Mouse (Mus musculus): Measurements from ENCODE around the gene Rps19bp1. TPM values are rescaled to one million over a fixed set of nuclear protein-coding genes. Genes with fewer than 3 reads are reported as not detected.
A peak's percentile ranks its signal among the peaks of the same experiment; 100 is the strongest.

Gene Rps19bp1
- polyA plus RNA-seq, 1 experiment from 2014 or later = 73.2 TPM

DNA sequence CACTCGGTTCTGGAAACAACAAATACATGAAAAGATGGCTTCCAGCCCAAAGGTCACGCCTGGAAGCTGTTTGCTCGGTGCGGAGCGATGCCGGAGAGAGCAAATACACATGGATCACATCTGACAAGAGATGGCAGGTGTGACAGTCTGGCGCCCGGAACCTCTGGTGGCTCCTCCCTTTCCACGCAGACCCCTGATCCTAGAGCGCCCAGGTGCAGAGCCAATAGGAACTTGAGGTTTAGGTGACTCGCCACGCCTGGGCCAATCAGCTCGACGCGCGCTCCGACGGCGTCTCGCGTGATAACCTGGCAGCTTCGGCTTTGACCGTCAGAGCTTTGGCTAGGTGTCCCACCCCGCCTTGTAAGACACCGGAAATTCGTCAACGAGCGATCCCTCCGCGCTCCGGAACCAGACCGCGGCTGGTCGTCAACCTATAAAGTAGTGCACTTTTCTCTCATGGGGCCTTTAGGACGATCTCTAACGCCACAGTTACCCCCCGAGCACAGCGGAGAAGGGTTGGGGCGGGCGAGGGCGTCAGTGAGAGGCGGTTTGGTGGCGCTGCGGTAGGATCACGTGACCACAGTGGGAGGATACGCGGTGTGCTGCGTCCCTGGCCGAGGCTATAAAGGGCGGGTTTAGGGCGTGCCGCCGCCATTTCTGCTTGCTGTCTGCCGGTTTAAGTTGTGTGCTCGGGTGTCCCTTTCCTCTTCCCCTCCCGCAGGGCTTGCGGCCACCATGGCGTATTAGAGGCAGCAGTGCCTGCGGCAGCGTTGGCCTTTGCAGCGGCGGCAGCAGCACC lies 9.1 kb downstream of the Rps19bp1 start, which contains the start of gene Atf4:
TSS of gene Atf4 (plus strand) at position 338 of the 799 bp plus-strand sequence.
- under 1% methylated on average over 62 of the region's 62 CpGs for WGBS
- Histone ChIP-seq H3K9me3 (no peaks in the 10 kb centered on the region), H3K4me1 (peaks cover 54% of the 10 kb centered on the region), H3K27me3 (replicated peaks; ENCODE audit: low read depth, poor library complexity, severe bottlenecking) (no peaks in the 10 kb centered on the region), H3K4me3 (peak within 1 kb of the TSS; percentile 100), H3K27ac (replicated peaks) (peak within 1 kb of the TSS; percentile 100), H3K36me3 (replicated peaks) (peaks cover 73% of the 10 kb centered on the region)
- peak; percentile 98 for DNase-seq (ENCODE audit: low spot score)

DNA sequence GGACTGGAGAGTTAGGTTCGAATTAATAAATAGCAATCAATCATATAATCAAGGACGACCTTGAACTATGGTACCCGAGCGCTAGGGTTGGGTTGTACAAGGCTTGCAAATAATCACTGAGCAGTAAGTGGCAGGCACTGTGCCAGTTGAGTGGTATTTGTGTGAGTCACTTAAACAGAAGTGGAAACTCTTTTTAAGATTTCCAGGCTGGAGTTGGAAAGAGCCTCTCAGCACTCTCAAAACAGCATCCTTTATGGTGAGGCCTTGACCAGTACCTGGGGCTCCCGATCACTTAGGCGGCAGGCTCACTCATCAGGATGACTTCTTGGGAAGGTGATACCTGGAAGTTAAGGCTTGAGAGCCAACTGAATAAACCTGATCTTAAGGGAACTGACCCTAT lies 9.9 kb downstream of the Rps19bp1 start:
- no peaks in the 10 kb centered on the region for H3K9me3 ChIP-seq
- H3K36me3 ChIP-seq (replicated peaks) = peaks cover 73% of the 10 kb centered on the region
- H3K4me1 ChIP-seq = peaks cover 48% of the 10 kb centered on the region
- WGBS = 57% methylated on average over 6 of the region's 6 CpGs
- DNase-seq (ENCODE audit: low spot score) = no peak
- no peaks in the 10 kb centered on the region for H3K27me3 ChIP-seq (replicated peaks; ENCODE audit: low read depth, poor library complexity, severe bottlenecking)
- H3K27ac ChIP-seq (replicated peaks) = peak overlapping the region; percentile 100
- H3K4me3 ChIP-seq = peak overlapping the region; percentile 100

DNA sequence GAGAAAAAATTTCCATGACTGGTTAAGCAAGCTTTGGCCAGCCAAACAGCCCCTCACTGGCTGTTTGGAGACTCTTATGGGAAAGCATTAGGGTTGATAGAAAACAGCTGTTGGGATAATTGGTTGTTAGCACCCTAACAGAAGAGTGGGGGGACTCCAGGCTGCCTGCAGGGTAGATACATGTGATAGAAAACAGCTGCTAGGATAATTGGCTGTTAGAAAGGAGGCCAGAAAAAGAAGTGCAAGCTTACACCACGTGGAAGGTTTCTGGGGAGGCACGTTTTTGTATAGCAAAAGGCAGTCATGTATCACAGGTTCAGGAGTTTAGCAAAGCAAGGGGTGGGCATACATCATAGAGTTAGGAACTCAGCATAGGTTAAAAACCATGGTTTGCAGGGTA lies 10.6 kb downstream of the Rps19bp1 start:
- Histone ChIP-seq H3K36me3 (replicated peaks) (peaks cover 73% of the 10 kb centered on the region), H3K9me3 (no peaks in the 10 kb centered on the region), H3K4me3 (0 out of 2 replicates have a peak overlapping the region, but pooled peaks have one; percentile 100), H3K27ac (replicated peaks) (peak overlapping the region; percentile 100), H3K27me3 (replicated peaks; ENCODE audit: low read depth, poor library complexity, severe bottlenecking) (no peaks in the 10 kb centered on the region), H3K4me1 (peaks cover 45% of the 10 kb centered on the region)
- 26% methylated on average over 2 of the region's 2 CpGs for WGBS
- DNase-seq (ENCODE audit: low spot score) = peak; percentile 40

DNA sequence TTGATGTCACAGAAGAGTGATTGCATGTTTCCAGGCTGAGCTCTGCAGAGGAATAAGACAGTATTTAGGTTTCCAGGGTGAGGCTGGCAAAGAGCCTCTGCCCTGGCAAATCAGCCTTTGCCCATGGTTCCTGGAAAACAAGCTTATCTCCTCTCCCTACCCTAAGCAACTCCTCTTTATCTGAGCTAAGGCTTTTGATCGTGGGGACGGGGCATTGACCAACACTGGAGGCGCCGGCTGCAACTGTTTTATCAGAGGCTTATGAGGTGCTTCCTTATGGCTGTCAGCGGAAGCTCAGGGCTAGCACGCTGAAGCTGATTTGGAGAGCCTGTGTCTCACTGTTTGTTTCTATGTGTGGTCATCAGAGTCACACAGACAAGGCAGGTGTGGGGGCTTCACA lies 13.5 kb downstream of the Rps19bp1 start:
- no peak for DNase-seq (ENCODE audit: low spot score)
- no peaks in the 10 kb centered on the region for H3K27me3 ChIP-seq (replicated peaks; ENCODE audit: low read depth, poor library complexity, severe bottlenecking)
- peaks cover 74% of the 10 kb centered on the region for H3K36me3 ChIP-seq (replicated peaks)
- H3K27ac ChIP-seq (replicated peaks) = no peak overlapping the region
- H3K9me3 ChIP-seq = no peaks in the 10 kb centered on the region
- no peak overlapping the region for H3K4me3 ChIP-seq
- WGBS = 93% methylated on average over 6 of the region's 6 CpGs
- H3K4me1 ChIP-seq = peaks cover 22% of the 10 kb centered on the region

DNA sequence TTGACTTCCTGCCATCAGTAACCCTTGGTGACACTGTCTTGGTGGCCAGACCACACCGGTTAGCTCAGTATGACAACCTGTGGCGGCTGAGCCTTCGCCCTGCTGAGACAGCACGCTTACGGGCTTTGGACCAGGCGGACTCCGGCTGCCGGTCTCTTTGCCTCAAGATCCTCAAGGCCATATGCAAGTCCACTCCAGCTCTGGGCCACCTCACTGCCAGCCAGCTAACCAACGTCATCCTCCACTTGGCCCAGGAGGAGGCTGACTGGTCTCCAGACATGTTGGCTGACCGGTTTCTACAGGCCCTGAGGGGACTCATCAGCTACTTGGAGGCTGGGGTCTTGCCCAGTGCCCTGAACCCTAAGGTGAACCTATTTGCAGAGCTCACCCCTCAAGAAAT lies 14.4 kb downstream of the Rps19bp1 start:
- Histone ChIP-seq H3K36me3 (replicated peaks) (peaks cover 80% of the 10 kb centered on the region), H3K27me3 (replicated peaks; ENCODE audit: low read depth, poor library complexity, severe bottlenecking) (no peaks in the 10 kb centered on the region), H3K9me3 (no peaks in the 10 kb centered on the region), H3K4me3 (no peak overlapping the region), H3K4me1 (peaks cover 22% of the 10 kb centered on the region), H3K27ac (replicated peaks) (no peak overlapping the region)
- DNase-seq (ENCODE audit: low spot score) = no peak
- WGBS = 94% methylated on average over 10 of the region's 10 CpGs

DNA sequence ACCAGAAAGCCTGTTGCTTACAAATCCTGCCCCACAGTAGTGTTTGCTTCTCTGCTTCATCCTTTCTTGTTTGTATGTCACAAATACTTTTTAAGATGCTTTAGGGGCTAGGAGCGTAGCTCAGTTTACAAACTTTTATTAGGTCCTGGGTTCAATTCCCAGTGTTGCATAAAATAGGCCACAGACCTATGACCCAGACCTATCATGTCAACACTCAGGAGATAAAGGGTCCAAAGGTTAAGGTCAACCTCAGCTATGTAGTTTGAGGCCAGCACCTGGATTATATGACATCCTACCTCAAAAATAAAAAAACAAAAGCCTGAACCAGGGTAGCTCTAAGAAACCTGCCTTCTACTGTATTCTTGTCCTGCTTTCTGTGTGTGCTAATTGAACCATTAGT lies 15.5 kb downstream of the Rps19bp1 start:
- Histone ChIP-seq H3K4me3 (no peak overlapping the region), H3K4me1 (peaks cover 11% of the 10 kb centered on the region), H3K36me3 (replicated peaks) (peaks cover 91% of the 10 kb centered on the region), H3K27ac (replicated peaks) (no peak overlapping the region), H3K9me3 (no peaks in the 10 kb centered on the region), H3K27me3 (replicated peaks; ENCODE audit: low read depth, poor library complexity, severe bottlenecking) (no peaks in the 10 kb centered on the region)
- whole genome bisulfite sequencing = 96% methylated on average over 1 of the region's 1 CpGs
- DNase-seq (ENCODE audit: low spot score) = no peak

DNA sequence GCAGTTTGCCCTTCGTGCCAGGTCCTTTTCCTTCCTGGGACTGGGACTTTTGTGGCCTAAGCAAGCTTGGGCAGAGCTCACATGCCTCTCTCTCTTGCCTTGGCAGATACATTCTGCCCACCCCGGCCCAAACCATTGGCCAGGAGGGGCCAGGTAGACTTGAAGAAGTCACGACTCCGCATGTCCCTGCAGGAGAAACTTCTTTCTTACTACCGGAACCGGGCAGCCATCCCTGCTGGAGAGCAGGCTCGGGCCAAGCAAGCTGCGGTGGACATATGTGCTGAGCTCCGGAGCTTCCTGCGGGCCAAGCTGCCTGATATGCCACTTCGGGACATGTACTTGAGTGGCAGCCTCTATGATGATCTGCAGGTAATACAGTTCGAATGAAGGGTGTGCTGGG lies 16.0 kb downstream of the Rps19bp1 start:
- WGBS = 96% methylated on average over 12 of the region's 12 CpGs
- Histone ChIP-seq H3K27me3 (replicated peaks; ENCODE audit: low read depth, poor library complexity, severe bottlenecking) (no peaks in the 10 kb centered on the region), H3K36me3 (replicated peaks) (peaks cover 95% of the 10 kb centered on the region), H3K4me1 (peaks cover 6% of the 10 kb centered on the region), H3K9me3 (no peaks in the 10 kb centered on the region), H3K27ac (replicated peaks) (no peak overlapping the region), H3K4me3 (no peak overlapping the region)
- DNase-seq (ENCODE audit: low spot score) = no peak

DNA sequence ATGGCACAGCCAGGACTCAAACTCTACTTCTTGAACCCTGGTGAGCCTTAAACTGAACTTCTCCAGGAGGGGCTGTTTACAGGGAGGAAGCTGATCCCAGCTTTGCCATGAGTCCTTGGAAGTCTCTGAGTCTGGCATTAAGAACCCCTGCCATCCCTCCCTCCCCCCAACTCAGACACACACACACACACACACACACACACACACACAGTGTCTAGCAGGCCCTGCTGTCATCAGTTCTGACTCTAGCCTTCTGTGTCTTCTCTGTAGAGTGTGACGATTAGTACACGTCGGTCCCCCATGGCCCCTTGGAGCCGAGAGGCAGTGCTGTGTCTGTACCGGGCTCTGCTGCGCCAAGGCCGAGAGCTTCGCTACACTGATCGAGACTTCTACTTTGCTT lies 28.6 kb downstream of the Rps19bp1 start, which contains the start of gene AC140267.1:
TSS of gene AC140267.1 (plus strand) at position 301 of the 400 bp plus-strand sequence.
- no peak for DNase-seq (ENCODE audit: low spot score)
- Histone ChIP-seq H3K36me3 (replicated peaks) (peaks cover 48% of the 10 kb centered on the region), H3K4me1 (peaks cover 25% of the 10 kb centered on the region), H3K27ac (replicated peaks) (peak within 1 kb of the TSS; percentile 95), H3K27me3 (replicated peaks; ENCODE audit: low read depth, poor library complexity, severe bottlenecking) (no peaks in the 10 kb centered on the region), H3K4me3 (peak within 1 kb of the TSS; percentile 83), H3K9me3 (no peaks in the 10 kb centered on the region)
- WGBS = 94% methylated on average over 9 of the region's 9 CpGs

DNA sequence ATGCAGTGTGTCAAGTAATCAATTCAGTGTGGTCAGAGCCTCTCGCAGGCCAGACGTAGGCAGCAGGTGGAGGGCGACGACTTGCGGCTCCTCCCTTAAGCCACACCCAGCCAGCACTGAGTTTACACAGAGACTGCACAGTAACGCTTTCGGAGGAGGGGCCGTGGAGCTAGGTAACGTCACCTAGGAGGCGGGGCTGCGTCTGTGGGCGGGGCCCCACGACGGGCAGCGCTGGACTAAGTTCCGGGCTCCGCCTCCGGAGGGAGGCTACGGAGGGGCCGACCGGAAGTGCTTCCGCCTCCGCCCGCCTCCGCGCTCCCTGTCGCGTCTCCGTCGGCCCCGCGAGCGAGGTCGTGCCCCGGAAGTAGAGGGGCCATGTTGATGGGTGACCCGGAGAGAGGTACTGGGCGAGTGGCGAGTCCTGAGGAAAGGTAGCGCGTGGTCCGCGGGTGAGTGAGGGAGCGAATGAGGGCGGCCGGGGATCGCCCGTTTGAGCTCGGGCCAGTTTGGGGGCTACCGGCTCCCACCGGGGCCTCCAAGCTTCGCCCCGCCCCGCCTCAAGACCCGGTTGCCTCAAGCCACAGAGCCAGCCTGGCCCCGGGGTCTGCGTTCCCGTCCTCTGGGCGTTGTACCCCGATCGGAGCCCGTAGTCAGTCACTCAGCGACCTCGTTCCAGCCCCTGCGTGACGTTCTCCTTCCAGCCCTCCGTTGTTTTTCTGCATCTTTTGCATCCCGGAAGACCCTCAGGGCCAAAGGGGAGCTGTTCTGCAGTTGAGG lies 30.2 kb downstream of the Rps19bp1 start, which contains the start of gene Mief1:
TSS of gene Mief1 (plus strand) at position 286 of the 777 bp plus-strand sequence.
- Histone ChIP-seq H3K36me3 (replicated peaks) (peaks cover 37% of the 10 kb centered on the region), H3K9me3 (no peaks in the 10 kb centered on the region), H3K4me1 (peaks cover 25% of the 10 kb centered on the region), H3K27ac (replicated peaks) (peak within 1 kb of the TSS; percentile 95), H3K4me3 (peak within 1 kb of the TSS; percentile 83), H3K27me3 (replicated peaks; ENCODE audit: low read depth, poor library complexity, severe bottlenecking) (no peaks in the 10 kb centered on the region)
- DNase-seq (ENCODE audit: low spot score) = peak; percentile 98
- under 1% methylated on average over 67 of the region's 67 CpGs for WGBS

DNA sequence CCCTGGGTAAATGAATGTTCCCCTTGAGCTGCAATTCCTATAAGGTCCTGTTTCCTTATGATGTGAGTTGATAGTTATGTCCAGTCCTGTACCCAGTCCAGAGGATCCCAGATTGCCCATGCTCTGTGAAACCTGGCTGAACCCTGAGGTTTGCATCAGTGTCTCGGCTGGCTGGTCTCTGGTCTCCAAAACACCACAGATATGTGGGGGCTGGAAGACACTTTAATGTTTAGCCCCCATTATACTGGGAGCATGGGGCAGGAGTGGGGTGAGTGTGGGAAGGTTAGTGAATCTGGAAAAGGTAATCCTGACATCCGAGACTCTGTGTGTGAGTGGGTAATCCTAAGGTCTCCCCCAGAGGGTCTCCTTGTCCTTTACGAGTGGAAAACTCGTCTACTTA lies 31.1 kb downstream of the Rps19bp1 start:
- no peak for DNase-seq (ENCODE audit: low spot score)
- WGBS = 67% methylated on average over 4 of the region's 4 CpGs
- peak overlapping the region; percentile 83 for H3K4me3 ChIP-seq
- H3K27ac ChIP-seq (replicated peaks) = peak overlapping the region; percentile 95; the same call in 1 of the 2 replicates
- H3K36me3 ChIP-seq (replicated peaks) = peaks cover 28% of the 10 kb centered on the region
- no peaks in the 10 kb centered on the region for H3K9me3 ChIP-seq
- peaks cover 30% of the 10 kb centered on the region for H3K4me1 ChIP-seq
- no peaks in the 10 kb centered on the region for H3K27me3 ChIP-seq (replicated peaks; ENCODE audit: low read depth, poor library complexity, severe bottlenecking)

DNA sequence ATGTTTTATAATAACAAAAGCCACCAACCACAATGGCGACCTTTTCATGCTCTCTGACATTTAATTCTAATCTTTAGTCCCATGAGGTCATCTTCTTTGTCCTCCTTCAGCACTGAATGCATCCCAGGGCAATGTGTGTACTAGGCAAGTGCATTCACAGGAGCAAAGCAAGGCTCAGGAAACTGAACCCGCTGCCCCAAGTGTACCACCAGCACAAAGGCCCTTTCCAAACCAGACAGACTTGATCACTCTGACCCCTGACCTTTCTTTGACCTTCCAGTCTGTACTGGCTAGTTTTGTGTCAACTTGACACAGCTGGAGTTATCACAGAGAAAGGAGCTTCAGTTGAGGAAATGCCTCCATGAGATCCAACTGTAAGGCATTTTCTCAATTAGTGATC lies 31.8 kb downstream of the Rps19bp1 start:
- Histone ChIP-seq H3K9me3 (no peaks in the 10 kb centered on the region), H3K4me1 (peaks cover 35% of the 10 kb centered on the region), H3K36me3 (replicated peaks) (peaks cover 21% of the 10 kb centered on the region), H3K27me3 (replicated peaks; ENCODE audit: low read depth, poor library complexity, severe bottlenecking) (no peaks in the 10 kb centered on the region), H3K27ac (replicated peaks) (no peak overlapping the region), H3K4me3 (no peak overlapping the region)
- DNase-seq (ENCODE audit: low spot score) = no peak
- WGBS = 49% methylated on average over 2 of the region's 2 CpGs

DNA sequence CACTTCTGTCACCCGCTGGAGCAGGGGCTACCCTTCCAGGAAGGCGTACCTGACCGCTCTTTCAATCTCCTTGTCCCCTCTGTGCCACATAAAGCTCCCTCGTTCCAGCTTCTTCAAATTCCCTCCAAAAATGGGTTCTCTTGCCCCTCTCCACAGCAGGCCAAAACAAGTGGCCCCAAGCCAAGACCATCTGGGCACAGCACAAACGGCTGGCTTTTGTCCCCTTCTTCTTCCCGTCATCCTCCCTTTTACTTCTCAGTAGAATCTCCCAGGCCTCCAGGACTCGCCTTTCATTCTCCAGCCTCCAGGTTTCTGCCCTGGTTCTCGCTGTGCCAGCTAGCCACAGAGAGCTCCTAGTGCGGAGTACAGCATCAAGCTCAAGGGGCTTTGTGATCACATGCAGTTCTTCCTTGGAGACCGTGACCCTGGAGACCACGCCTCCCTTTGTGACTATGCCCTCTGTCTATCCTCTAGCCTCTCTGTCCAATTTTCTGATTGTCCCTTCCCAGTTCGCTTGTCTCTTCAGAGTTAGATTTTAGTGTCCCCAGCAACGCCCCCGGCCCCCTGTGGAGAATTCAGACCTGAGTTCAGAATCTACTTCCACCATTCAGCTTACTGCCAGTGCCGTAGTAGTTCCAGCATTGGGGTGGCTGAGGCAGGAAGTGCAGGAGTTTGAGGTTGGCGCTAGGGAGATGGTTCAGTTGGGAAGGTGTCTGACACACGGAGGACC lies 35.9 kb downstream of the Rps19bp1 start:
- WGBS = 79% methylated on average over 17 of the region's 17 CpGs
- no peak for DNase-seq (ENCODE audit: low spot score)
- Histone ChIP-seq H3K4me3 (no peak overlapping the region), H3K27ac (replicated peaks) (no peak overlapping the region; the same call in 1 of the 2 replicates), H3K27me3 (replicated peaks; ENCODE audit: low read depth, poor library complexity, severe bottlenecking) (no peaks in the 10 kb centered on the region), H3K9me3 (no peaks in the 10 kb centered on the region), H3K36me3 (replicated peaks) (no peaks in the 10 kb centered on the region), H3K4me1 (peaks cover 19% of the 10 kb centered on the region)

Measured in embryonic facial prominence, embryonic 10.5 days (tissue).